Mouse (Mus musculus) heart, postnatal 36 days (tissue): ENCODE measurements around the gene Ooep. TPM values are rescaled to one million over a fixed set of nuclear protein-coding genes. Genes with fewer than 3 reads are reported as not detected.
"Not testable (repeated sequence)": the region's sequence is repeated elsewhere in the genome, so short reads cannot be mapped to it uniquely, and the experiment has no call there.

Source experiments
- DNase-seq, 2 experiments: peaks; one replicate each; pipeline ENCODE4 v3.0.0; 2021 to 2022
- intact Hi-C: fragments of 180-260 bp; cut with DNase I; formaldehyde crosslinking; loops from one replicate; pipeline ENCODE4 v1.15.1; 2025
- total RNA-seq, 2 experiments: library from RNA; stranded (reverse); gene quantifications; 2 replicates each; pipeline ENCODE4 v1.2.3; 2021

The Ooep gene
- total RNA-seq, 2 experiments from 2014 or later = not detected

GRCm38 (mm10) chr9:78340324-78340723, 38.2 kb downstream of the Ooep start:
- intact Hi-C loops = not testable (repeated sequence)

GRCm38 (mm10) chr9:78337050-78337449, 41.5 kb downstream of the Ooep start:
- intact Hi-C loops = not testable (repeated sequence)

More at GRCm38 (mm10) chr9:78340324-78340723, 38.2 kb downstream of the Ooep start:
- peak; percentile 31 to 50 for DNase-seq

DNA sequence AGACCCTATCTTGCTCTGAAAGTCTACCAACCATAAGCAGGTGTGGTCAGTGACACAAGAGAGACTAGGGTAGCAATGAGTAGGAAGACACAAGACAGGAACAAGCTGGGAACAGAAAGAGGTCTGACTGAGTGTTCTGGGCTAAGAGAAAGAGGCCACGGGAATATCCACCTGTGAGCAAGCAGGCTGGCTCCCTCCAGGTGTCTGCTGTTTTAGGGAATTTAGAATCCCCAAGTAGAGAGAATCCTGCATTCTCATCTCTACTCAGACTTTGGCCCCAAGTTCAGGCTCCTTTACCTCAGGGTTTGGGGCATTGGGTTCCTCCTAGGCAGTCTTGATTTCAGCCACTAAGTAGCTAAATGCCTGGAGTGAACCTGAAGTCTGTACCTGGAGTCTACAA, 51.2 kb downstream of the Ooep start, which contains the start of gene Omt2b:
TSS of gene Omt2b (plus strand) at position 301 of the 400 bp plus-strand sequence.
- intact Hi-C loops, DNase-seq: not testable (repeated sequence)

More at GRCm38 (mm10) chr9:78337050-78337449, 41.5 kb downstream of the Ooep start:
- DNase-seq = not testable (repeated sequence)

Other genes starting within 250 kb of the Ooep start
- gene Gsta4, start 196.0 kb downstream of the Ooep start, total RNA-seq = 10 to 100 TPM; 88.6 to 98.7 TPM
- 1 to 10 TPM in 1 of 2 experiments, not detected in 1; 1.1 TPM for gene Gsta1, start 148.1 kb downstream of the Ooep start, total RNA-seq
- 1 to 10 TPM; 1.0 to 1.2 TPM for gene Gm3776, start 121.6 kb downstream of the Ooep start, total RNA-seq
- not detected for gene Gm10639, start 88.8 kb downstream of the Ooep start, total RNA-seq
- gene Omt2a, start 63.9 kb downstream of the Ooep start, total RNA-seq = not detected
- not detected for gene Omt2b, start 51.1 kb downstream of the Ooep start, total RNA-seq
- under 1 TPM in 1 of 2 experiments, not detected in 1; 0.46 TPM for gene Gsta2, start 22.9 kb downstream of the Ooep start, total RNA-seq
- gene Dppa5a, start 10.5 kb downstream of the Ooep start, total RNA-seq = not detected
- not detected for gene Ddx43, start 17.1 kb upstream of the Ooep start, total RNA-seq
- gene Cgas, start 64.5 kb upstream of the Ooep start, total RNA-seq = under 1 TPM; 0.54 to 0.56 TPM
- gene Mto1, start 69.5 kb upstream of the Ooep start, total RNA-seq = 10 to 100 TPM; 24.3 to 25.2 TPM
- gene Gm17324, start 70.1 kb upstream of the Ooep start, total RNA-seq = not detected
- gene Eef1a1, start 110.4 kb upstream of the Ooep start, total RNA-seq = 1,000 to 10,000 TPM; 1,083 to 1,160 TPM
- gene Slc17a5, start 209.3 kb upstream of the Ooep start, total RNA-seq = 1 to 10 TPM; 6.5 to 6.9 TPM
- gene Cd109, start 236.8 kb upstream of the Ooep start, total RNA-seq = 1 to 10 TPM; 1.6 to 1.9 TPM